Mouse (Mus musculus) erythroblast, embryonic 14.5 days (primary cell): Measurements from ENCODE around the gene Specc1.

Experiments used
- GATA1 ChIP-seq: IDR thresholded peaks from 2 replicates; pipeline ENCODE4 v1.6.1; 2012; ENCODE audit warnings: low read length, inconsistent platforms, mixed read lengths
- TAL1 ChIP-seq: IDR thresholded peaks from 3 replicates; pipeline ENCODE4 v1.6.1; 2012; ENCODE audit warnings: low read length, inconsistent platforms, mixed read lengths

- no peak for TF ChIP-seq GATA1
- no peak for TF ChIP-seq TAL1
Measured at GRCm38 (mm10) chr11:62130685-62131295, 174.2 kb downstream of the Specc1 start.
